Mouse (Mus musculus) forebrain, embryonic 12.5 days (tissue): Measurements from ENCODE around the gene Isyna1. TPM values are rescaled to one million over a fixed set of nuclear protein-coding genes. Genes with fewer than 3 reads are reported as not detected.
A peak's percentile ranks its signal among the peaks of the same experiment; 100 is the strongest.

Experiments used
- ATAC-seq: fragments of 200-750 bp; cut with Nextera tagmentation; 2 replicates; pipeline ENCODE4 v1.8.0; 2017; ENCODE audit warnings: moderate TSS enrichment; ENCODE audit not compliant: low FRiP score
- H3K27ac ChIP-seq: fragments of 300-500 bp; sonication (generic); 2 replicates; pipeline ENCODE4 v1.5.1; 2016; ENCODE audit warnings: mild to moderate bottlenecking
- H3K27me3 ChIP-seq: fragments of 300-500 bp; sonication (generic); 2 replicates; pipeline ENCODE4 v1.6.1; 2016; ENCODE audit warnings: mild to moderate bottlenecking
- H3K36me3 ChIP-seq: fragments of 300-500 bp; sonication (generic); replicated peaks from 2 replicates; pipeline ENCODE4 v1.6.1; 2016; ENCODE audit warnings: mild to moderate bottlenecking
- H3K4me1 ChIP-seq: fragments of 300-500 bp; sonication (generic); 2 replicates; pipeline ENCODE4 v1.6.1; 2016
- H3K4me2 ChIP-seq: fragments of 300-500 bp; sonication (generic); 2 replicates; pipeline ENCODE4 v1.6.1; 2016; ENCODE audit warnings: mild to moderate bottlenecking, moderate library complexity
- H3K4me3 ChIP-seq: fragments of 300-500 bp; sonication (generic); replicated peaks from 2 replicates; pipeline ENCODE4 v1.5.1; 2016; ENCODE audit warnings: mild to moderate bottlenecking
- H3K9ac ChIP-seq: fragments of 300-500 bp; sonication (generic); 2 replicates; pipeline ENCODE4 v1.6.1; 2016; ENCODE audit warnings: mild to moderate bottlenecking
- H3K9me3 ChIP-seq: fragments of 300-500 bp; sonication (generic); 2 replicates; pipeline ENCODE4 v1.6.1; 2016
- WGBS: fragments of 180-500 bp; shearing (Covaris S2); methylation state at CpG from one replicate; pipeline ENCODE4 v1.1.7; 2016; 5-methylcytosine and 5-hydroxymethylcytosine counted together
- polyA plus RNA-seq: library from polyadenylated mRNA; unstranded; fragments of >200 nt; fragmentation: Nextera tagmentation; extraction: Ambion mirVana; gene quantifications from 2 replicates; pipeline ENCODE4 v1.2.1, GENCODE M21; 2016

Gene Isyna1
- polyA plus RNA-seq, 1 experiment from 2014 or later, result 107 TPM

DNA sequence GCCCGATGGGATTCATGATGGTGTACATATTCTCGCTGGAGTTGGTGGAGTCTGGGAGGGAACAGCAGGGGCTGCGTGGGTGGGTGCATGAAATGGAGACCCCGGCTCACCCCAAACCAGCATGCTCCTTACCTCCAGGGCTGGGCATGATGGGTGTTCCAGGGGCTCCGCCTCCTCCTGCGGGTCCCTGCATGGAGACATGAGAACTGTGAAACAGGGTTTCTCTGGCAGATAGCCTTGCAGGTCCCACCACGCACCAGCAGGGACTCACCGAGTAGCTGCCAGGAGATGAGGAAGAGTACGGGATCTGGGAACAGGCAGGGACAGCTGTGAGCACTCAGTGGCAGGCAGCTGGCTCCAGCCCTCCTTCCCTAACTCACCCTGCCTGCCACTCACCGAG is 4.5 kb downstream of the Isyna1 start:
- ATAC-seq, result 0 out of 2 replicates have a peak, but pooled peaks have one; percentile 3
- Histone ChIP-seq H3K4me3 (peak overlapping the region; percentile 51), H3K27me3 (peaks cover 25% of the 10 kb centered on the region), H3K9ac (peak overlapping the region; percentile 78), H3K4me1 (peaks cover 78% of the 10 kb centered on the region), H3K36me3 (peaks cover 27% of the 10 kb centered on the region), H3K9me3 (no peaks in the 10 kb centered on the region), H3K4me2 (peak overlapping the region; percentile 86), H3K27ac (peak overlapping the region; percentile 63; the same call in 1 of the 2 replicates)
- 13% methylated on average over 10 of the region's 10 CpGs for WGBS

DNA sequence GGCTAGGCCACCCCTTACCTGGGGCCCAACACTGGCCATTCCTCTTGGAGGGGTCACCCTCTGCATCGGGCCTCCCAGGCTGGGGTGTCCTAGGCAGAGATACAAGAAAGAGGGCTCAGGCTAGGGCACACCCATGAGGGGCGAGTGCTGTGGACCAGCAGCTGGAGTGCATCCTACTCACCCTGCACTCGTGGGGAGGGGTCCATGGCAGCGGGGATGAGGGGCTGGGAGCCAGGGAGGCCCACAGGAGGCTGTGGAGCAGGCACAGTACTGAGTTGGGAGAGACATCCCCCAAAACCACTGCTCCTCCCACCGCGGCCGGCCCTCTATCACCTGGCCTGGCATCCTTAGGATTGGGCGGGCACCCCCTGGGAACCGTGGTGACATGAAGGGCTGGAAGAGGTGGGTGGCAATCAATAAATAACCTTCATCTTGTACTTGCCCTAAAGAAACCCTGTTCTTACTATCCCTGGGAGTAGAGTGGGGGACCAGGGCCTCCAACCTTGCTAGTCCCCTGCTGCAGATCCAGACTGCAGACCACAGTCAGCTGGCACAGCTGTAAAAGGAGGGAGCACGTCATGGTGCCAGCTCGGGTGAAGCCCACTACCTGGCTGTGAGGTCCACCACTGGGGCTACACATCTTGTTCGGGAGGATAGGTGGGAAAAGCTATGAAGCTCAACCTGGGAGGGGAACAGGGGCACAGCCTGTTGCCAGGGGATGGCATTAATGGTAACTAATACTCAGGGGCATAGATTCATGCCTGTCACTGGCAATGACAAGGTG is 5.5 kb downstream of the Isyna1 start:
- Histone ChIP-seq H3K9me3 (no peaks in the 10 kb centered on the region), H3K4me3 (no peak overlapping the region), H3K27me3 (peaks cover 25% of the 10 kb centered on the region), H3K27ac (peak overlapping the region; percentile 94), H3K9ac (0 out of 2 replicates have a peak overlapping the region, but pooled peaks have one; percentile 78), H3K4me1 (peaks cover 78% of the 10 kb centered on the region), H3K4me2 (no peak overlapping the region), H3K36me3 (peaks cover 27% of the 10 kb centered on the region)
- 81% methylated on average over 12 of the region's 12 CpGs for WGBS
- no peak for ATAC-seq

DNA sequence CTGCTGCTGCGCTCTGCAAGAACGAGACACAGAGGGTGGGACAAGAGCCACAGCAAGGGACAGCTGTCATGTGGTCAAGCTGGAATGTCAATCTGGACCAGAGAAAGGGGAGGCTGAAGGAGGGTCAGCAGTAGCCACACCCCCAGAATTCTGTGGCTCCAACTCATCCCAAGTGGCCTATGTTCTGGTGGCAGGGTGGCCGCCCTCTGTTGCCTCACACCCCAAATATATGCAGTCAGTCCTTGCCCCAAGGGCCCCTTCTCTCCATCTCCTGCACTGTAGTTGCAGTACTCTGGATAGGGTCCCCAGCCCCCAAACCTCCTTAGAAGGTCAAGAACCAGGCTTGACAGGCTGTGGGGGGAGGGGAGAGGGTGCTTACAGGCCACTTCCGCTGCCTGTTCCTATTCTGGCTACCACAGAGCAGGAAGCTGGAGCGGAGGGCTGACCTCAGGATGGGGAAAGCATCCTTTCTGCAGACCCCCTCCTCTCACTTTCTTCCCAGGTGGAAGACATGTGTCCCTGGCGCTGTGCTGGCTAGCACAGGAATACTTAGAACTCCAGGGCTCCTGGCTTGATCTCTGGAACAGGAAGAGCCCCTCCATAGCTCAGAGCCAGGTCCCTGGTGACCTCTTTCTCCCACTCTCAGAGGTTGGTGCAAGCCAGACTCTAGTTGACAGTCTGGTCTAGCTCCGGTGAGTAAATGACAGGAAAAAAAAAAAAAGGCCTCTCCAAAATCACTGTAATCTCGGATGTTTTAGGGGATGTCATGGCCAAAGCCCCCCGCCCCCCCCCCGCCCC is 6.5 kb downstream of the Isyna1 start:
- no peaks in the 10 kb centered on the region for H3K9me3 ChIP-seq
- H3K9ac ChIP-seq, result peak overlapping the region; percentile 17; the same call in 1 of the 2 replicates
- WGBS, result 17% methylated on average over 10 of the region's 10 CpGs
- H3K27me3 ChIP-seq, result peaks cover 25% of the 10 kb centered on the region
- peak overlapping the region; percentile 94 for H3K27ac ChIP-seq
- peak overlapping the region; percentile 53 for H3K4me2 ChIP-seq
- H3K4me3 ChIP-seq, result peak overlapping the region; percentile 23
- peak; percentile 16 for ATAC-seq
- H3K36me3 ChIP-seq, result peaks cover 26% of the 10 kb centered on the region
- peaks cover 76% of the 10 kb centered on the region for H3K4me1 ChIP-seq

DNA sequence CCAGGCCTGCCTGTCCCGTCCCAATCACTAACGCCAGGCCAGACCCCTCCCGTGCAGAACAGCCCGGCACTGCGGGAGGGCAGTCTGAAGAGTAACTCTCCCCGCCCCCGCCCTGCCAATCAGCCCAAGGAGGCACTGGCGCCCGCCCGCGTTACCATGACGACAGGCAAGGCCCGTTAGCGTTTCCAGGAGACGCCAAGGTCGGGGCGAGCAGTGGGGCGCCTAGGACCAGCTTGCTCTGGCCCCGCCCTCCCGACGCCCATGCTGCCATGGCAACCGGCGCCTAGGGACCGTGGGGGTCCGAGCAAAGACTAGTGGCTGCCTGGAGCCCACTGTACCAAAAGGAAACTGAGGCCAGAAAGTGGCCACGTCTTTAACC is 7.1 kb downstream of the Isyna1 start:
- peak overlapping the region; percentile 23; the same call in 1 of the 2 replicates for H3K4me3 ChIP-seq
- peak overlapping the region; percentile 53 for H3K4me2 ChIP-seq
- peaks cover 20% of the 10 kb centered on the region for H3K27me3 ChIP-seq
- H3K9ac ChIP-seq, result 0 out of 2 replicates have a peak overlapping the region, but pooled peaks have one; percentile 17
- H3K4me1 ChIP-seq, result peaks cover 77% of the 10 kb centered on the region
- H3K27ac ChIP-seq, result peak overlapping the region; percentile 94
- peak; percentile 86 for ATAC-seq
- 1% methylated on average over 25 of the region's 26 CpGs for WGBS
- peaks cover 21% of the 10 kb centered on the region for H3K36me3 ChIP-seq
- no peaks in the 10 kb centered on the region for H3K9me3 ChIP-seq

DNA sequence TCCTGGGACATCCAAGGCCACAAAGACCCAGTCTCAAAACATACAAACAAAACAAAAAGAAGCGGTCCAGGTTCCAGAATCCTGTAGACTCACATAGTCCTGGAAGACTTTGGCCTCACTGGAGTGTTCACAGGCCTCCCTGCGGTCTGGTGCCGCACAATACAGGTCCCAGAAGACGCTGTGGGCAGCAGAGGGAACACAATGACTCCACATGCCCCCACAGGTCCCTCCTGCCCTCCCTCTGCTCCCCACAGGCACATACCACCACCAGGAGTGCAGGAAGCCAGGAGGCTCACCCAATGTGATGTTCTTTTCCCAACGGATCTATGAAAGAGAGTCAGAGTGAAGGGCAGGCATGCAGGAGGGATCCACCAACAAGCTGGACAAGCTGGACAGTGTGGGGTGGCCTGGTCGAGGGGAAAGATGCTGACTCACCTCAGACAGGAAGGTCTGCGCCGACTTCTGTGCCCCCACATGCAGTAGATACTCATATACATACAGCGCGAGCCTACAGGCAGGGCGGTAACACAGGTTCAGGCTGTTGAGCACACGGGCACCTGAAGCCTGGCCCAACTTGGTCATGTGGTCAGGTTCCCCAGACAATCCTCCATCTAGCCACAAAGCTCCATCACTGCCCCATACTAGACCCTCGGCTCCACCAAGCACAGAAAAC is 8.1 kb downstream of the Isyna1 start:
- Histone ChIP-seq H3K4me1 (peaks cover 79% of the 10 kb centered on the region), H3K9ac (no peak overlapping the region), H3K4me2 (no peak overlapping the region), H3K36me3 (peaks cover 11% of the 10 kb centered on the region), H3K27ac (peak overlapping the region; percentile 94), H3K4me3 (no peak overlapping the region), H3K27me3 (peaks cover 11% of the 10 kb centered on the region), H3K9me3 (no peaks in the 10 kb centered on the region)
- 93% methylated on average over 13 of the region's 13 CpGs for WGBS
- no peak for ATAC-seq

DNA sequence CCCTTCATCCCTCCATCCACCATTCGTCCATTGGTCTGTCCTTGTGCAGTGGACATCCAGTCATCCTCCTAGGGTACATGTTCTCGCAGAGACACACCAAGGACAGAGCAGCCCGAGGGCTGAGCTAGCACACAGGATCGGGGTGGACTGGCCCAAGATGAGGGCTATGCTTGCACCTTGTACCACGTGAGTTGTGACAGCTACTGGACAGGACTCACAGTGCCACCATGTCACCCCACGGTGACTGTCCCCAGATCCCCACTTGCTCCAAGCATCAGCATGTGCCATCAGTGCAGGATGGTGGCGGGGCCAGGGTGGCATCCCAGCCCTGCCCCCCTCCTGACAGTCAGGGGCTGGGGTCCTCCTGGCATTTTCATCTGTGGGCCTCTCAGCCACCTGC is 10.4 kb downstream of the Isyna1 start:
- Histone ChIP-seq H3K4me3 (no peak overlapping the region), H3K27ac (no peak overlapping the region)

DNA sequence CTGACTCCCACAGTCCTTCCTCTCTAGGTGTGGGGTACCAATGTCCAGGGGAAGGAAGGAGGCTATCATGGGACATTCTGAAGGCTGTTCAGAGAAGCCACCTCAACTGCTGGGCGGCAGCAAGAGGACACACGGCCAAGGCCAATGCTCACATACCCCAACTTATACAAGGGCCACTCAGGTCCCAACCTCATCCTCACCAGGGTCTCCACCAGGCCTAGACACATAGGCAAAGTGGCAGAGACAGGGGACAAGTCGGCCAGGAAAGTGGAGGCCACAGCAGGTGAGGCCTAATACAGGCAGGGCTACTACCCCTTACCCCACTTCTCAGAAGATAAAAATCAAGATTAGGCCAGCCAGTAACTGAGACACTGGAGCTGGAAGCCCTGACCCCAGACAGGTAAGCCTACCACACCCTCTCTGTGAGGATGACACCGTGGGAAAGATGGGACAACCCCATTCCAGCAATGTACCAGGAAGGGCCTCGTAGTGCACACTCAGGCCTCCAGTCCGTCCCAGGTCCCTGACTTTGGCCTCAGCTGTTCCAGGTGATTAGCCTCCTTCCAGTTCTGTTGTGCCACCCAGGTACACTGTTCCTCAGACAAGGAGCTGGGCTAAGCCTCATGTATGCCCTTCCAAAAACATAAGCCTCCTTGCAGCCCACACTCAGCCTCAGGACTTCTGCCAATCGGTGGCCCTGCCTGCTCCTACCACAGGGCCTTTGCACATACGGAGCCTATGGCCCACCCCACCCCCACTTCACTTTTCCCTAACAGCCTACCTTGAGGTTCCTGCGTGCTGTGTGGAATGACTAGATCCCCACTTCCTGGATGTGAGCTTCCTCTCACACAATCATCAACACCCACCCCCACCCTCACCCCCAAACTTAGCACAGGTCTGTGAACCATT is 12.0 kb downstream of the Isyna1 start:
- Histone ChIP-seq H3K27me3 (peaks cover 17% of the 10 kb centered on the region; the same call in 1 of the 2 replicates), H3K4me3 (no peak overlapping the region), H3K27ac (0 out of 2 replicates have a peak overlapping the region, but pooled peaks have one; percentile 19), H3K9me3 (no peaks in the 10 kb centered on the region), H3K36me3 (peaks cover 11% of the 10 kb centered on the region), H3K4me1 (peaks cover 76% of the 10 kb centered on the region), H3K4me2 (peak overlapping the region; percentile 84; the same call in 1 of the 2 replicates), H3K9ac (no peak overlapping the region; the same call in 1 of the 2 replicates)
- no peak for ATAC-seq
- 90% methylated on average over 9 of the region's 9 CpGs for WGBS

More for the DNA sequence above, 10.4 kb downstream of the Isyna1 start:
- WGBS, result 83% methylated on average over 7 of the region's 7 CpGs
- Histone ChIP-seq H3K27me3 (peaks cover 14% of the 10 kb centered on the region; the same call in 1 of the 2 replicates), H3K9me3 (no peaks in the 10 kb centered on the region), H3K9ac (peak overlapping the region; percentile 17; the same call in 1 of the 2 replicates), H3K4me1 (peaks cover 77% of the 10 kb centered on the region), H3K36me3 (peaks cover 11% of the 10 kb centered on the region), H3K4me2 (no peak overlapping the region)
- ATAC-seq, result no peak

DNA sequence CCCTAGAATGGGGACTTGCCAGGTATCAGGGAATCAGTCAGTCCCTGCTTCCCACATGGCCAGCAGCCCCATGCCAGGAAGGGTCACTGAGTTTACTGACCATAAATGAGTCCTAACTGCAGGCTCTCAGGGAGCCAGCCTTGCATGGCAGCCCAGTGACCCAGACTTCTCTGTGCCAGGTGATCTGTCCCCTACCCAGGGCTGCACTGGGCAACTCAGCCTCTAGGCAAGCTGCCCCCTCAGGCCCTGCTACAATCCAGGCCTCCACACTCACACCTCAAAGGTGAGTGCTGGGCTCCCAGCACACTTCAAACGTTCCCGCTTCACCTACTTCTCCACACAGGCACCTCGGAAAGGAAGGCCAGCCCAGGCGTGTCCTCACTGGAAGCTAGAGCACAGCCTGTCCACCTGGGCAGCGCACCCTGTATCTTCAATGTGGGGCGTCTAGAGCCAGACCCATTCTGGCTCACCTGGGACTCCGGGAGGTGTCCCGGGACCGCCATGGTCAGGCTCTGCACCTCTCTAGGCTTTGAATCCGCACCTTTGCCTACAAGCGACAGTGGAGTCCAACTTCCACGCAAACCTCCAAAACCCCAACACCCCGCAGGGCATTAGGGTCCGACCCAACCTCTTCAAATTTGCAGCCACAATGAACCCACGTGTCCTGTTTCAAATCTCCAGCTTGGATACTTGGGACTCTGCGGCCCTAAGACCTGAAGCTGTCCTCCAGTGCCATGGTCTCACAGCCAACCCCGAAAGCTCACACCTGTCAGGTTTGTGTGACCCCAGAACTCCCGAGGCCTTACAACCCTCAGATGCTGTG is 12.8 kb downstream of the Isyna1 start:
- Histone ChIP-seq H3K36me3 (peaks cover 8% of the 10 kb centered on the region), H3K9ac (peak overlapping the region; percentile 87), H3K4me1 (peaks cover 74% of the 10 kb centered on the region), H3K4me3 (peak overlapping the region; percentile 88), H3K4me2 (peak overlapping the region; percentile 84), H3K27ac (no peak overlapping the region), H3K27me3 (peaks cover 19% of the 10 kb centered on the region; the same call in 1 of the 2 replicates), H3K9me3 (no peaks in the 10 kb centered on the region)
- ATAC-seq, result no peak
- WGBS, result 73% methylated on average over 18 of the region's 18 CpGs

DNA sequence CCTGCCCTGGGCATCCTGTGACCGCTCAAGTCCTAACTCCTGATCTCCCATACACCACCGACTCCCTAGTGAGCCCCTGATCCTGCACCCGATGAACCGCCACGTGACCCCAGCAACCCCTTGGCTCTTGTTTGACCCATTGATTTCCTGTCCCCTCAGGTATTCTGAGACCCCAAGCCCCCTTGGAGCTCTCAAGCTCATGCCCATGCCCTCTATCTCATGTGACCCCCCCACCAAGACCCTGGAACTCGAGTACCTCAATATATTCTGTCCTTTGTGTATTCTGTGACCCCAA is 13.4 kb downstream of the Isyna1 start:
- Histone ChIP-seq H3K4me1 (peaks cover 71% of the 10 kb centered on the region), H3K9ac (peak overlapping the region; percentile 87), H3K27me3 (peaks cover 19% of the 10 kb centered on the region; the same call in 1 of the 2 replicates), H3K9me3 (no peaks in the 10 kb centered on the region), H3K4me3 (peak overlapping the region; percentile 88), H3K27ac (0 out of 2 replicates have a peak overlapping the region, but pooled peaks have one; percentile 90), H3K4me2 (peak overlapping the region; percentile 84), H3K36me3 (peaks cover 3% of the 10 kb centered on the region)
- WGBS, result 25% methylated on average over 6 of the region's 6 CpGs
- no peak for ATAC-seq

DNA sequence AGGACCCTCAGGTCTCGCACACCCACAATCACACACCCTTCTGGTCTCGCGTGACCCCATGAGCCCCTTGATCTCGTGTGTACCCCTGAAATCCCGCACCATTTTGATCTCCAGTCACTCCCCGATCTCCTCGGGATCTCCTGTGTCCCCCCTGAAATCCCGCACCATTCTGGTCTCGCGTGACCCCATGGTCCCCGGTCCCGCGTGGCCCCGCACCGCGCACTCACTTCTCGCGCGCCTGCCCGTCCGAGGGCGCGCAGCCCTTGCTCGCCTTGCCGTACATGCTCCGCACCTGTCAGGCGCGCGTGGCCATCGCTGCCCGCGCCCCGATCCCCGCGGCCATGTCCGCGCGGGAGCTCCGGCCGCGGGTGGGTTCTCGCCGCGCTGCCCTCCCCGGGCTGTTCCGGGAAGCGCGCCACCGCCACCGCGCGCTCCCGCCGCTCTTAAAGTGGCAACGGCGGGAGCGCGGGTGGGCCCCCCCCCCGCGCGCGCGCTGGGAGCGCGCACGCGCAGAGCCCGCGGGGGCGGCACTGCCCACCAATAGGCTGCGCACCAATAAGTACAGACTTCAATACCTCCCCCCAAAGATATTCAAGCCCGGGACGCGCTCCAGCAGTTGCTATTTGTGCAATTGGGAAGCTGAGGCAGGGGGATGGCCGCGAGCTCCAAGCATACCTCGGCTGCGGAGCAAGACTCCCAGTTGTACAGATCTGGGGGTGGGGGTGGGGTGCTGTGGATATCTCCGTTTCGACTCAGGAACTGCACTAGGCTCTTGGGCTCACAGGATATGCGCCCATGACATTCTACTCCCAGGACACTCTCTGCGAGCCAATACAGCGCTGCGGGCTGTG is 13.9 kb downstream of the Isyna1 start:
- Histone ChIP-seq H3K4me1 (peaks cover 70% of the 10 kb centered on the region), H3K36me3 (no peaks in the 10 kb centered on the region), H3K4me3 (peak overlapping the region; percentile 88), H3K9me3 (no peaks in the 10 kb centered on the region), H3K9ac (peak overlapping the region; percentile 87), H3K27me3 (peaks cover 19% of the 10 kb centered on the region; the same call in 1 of the 2 replicates), H3K4me2 (peak overlapping the region; percentile 84), H3K27ac (peak overlapping the region; percentile 90)
- WGBS, result 1% methylated on average over 84 of the region's 84 CpGs
- ATAC-seq, result no peak
